Mouse (Mus musculus): Measurements from ENCODE around the gene Tom1l2.

The Tom1l2 gene

GRCm38 (mm10) chr11:60306834-60307233 lies 45.9 kb downstream of the Tom1l2 start:
- no peak for DNase-seq (ENCODE audit: low spot score in 2 of 2)

DNA sequence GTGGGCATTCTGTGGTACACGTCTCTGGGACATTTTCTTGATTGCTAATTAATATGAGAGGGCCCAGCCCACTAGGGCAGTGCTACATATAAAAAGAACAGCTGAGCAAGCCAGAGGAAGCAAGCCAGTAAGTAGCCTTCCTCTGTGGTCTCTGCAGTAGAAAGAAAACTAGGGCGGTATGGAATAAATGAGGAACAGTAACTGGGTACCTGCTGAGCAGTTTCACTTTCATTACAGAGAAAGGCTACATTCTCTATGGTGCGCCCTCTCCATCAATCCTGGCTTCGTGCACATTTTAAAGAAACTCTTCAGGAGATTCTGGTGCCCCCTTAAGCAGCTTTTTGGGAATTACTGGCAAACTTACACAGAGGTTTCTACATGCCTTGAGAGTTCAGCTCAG lies 47.1 kb downstream of the Tom1l2 start:
- no peak for DNase-seq (ENCODE audit: low spot score in 2 of 2)

DNA sequence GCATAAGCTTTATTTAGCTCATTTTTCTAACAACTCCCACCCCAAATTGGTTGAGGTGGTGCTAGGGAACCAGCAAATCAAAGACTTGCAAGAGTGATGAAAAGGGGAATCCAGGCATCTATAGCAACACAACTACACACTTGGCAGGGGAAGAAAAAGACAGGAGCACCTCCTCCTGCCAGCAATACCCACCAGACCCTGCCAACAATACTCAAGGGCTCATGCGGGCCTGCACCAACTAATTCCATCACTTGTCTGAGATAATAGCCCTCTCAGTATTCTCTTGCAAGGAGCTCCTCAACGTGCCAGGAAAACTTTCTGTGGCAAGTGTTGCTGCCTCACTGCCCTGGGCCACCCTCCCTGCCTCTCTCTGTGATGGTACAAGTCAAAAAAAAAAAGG lies 49.2 kb downstream of the Tom1l2 start:
- DNase-seq (ENCODE audit: low spot score in 2 of 2): no peak

- no peak for DNase-seq (ENCODE audit: low spot score in 2 of 2)
Measured at GRCm38 (mm10) chr11:60302354-60303083, 50.2 kb downstream of the Tom1l2 start.

DNA sequence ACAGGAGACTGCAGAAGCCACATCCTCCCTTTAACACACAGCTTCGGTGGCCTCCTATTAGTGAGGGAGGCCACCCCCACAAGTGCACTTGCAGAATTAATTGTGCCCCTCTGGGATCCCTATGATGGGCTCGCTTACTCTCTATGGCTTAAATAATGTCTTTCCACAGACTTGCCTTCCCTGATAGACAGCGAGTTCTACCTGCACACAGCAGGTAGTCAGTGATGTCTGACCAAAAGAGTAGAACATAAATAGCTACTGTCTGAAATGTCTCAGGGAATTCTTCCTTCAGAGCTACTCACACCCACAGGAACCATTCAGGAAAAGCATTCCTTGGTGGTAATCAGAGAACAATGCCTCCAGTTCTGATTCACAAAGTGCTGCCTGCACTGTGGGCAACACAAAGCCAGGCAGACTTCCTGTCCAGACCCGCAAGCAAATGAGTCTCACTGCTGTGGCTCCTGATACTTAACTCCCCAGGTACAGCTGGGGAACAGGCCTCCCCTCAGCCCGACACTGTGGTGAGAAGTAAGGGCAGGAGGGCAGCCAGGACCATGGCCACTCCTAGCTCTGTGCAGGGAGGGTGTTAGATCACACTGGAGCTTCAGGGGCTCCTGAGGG lies 51.0 kb downstream of the Tom1l2 start:
- DNase-seq (ENCODE audit: low spot score in 2 of 2): no peak

GRCm38 (mm10) chr11:60300318-60300717 lies 52.4 kb downstream of the Tom1l2 start:
- DNase-seq (ENCODE audit: low spot score in 2 of 2): no peak

DNA sequence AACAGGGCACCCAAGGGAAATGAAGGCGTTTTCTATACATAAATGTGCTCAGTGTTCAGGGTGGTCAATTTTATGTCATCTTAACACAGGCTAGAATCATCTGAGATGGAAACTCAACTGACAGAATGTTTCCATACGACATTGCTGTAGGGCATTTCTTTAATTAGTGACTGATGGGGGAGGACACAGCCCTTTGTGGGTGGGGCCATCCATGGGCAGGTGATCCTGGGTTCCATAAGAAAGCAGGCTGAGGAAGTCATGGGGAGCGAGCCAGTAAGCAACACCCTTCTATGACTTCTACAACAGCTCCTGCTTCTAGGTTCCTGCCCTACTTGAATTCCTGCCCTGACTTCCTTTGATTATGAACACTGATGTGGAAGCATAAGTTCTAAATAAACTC lies 54.9 kb downstream of the Tom1l2 start:
- DNase-seq (ENCODE audit: low spot score in 2 of 2): no peak

DNA sequence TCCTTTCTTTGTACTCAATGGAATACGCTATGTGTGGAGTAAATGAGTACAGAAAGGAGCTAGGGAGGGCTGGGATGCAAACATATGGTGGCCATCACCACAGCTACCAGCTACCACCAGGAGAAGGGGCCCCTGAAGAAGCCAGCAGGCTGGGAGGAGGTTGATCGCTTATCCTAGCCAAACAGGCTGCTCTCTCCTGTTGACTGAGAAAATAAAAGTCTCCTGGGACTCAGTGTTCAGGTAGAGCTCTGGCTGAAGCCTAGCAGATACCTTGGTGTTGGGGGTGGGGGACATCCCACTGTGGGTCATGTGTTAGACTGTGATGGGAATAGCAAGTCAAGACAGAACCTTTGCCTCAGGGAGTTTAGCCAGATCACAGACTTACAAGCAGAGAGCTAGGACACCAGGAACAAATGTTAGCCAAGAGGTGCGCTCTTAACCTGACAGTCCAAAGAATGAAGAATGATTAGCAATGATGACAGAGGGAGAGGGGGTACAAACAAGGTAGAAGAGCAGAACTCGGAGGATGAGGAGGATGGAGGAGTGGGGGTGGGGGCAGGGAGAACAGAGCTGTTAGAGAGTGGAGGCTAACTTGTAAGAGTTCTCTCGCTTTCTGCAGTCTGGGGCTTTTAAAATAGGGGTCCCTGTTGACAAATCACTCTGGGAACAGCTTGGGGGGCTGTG lies 57.9 kb downstream of the Tom1l2 start:
- DNase-seq (ENCODE audit: low spot score in 2 of 2): no peak

DNA sequence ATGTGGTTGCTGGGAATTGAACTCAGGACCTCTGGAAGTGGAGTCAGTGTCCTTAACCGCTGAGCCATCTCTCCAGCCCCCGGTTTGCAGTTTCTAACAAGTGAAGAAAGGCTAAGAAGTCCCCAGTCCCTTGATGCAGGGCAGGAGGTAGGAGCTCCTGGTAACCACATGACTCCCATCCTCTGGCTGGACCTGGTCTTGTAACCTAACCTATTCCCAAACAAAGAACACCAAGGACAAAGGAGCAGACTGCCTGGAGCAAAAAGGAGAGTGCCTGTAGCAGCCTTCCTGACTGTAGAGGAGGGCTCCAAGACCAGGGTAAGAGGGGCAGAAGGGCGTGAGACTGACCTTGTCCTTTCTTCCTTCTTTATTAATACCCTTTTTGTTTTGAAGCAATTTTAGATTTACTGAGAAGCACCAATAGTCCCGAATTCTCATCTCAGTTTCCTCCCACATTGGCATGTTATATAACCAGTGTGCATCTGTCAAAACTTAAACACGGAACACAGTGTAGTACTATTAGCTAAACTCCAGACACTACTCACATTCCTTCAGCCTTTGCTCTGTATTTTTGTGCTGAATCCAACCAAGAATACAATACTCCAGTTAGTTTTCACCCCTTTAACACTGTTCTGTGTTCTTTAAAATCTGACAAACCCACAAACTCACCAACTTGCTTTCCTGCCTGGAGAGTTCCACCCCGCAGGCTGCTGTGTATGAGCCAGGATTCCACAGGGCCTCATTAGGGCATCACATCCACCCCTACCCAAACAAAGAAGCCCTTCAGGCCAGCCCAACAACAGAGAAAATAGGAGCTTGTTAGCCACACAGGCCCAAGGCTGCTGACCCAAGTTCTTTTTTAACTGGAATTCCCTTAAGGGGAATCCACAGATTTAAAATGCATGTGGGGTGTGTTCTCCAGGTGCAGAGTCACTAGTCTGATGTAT lies 58.7 kb downstream of the Tom1l2 start:
- DNase-seq (ENCODE audit: low spot score in 2 of 2): no peak

DNA sequence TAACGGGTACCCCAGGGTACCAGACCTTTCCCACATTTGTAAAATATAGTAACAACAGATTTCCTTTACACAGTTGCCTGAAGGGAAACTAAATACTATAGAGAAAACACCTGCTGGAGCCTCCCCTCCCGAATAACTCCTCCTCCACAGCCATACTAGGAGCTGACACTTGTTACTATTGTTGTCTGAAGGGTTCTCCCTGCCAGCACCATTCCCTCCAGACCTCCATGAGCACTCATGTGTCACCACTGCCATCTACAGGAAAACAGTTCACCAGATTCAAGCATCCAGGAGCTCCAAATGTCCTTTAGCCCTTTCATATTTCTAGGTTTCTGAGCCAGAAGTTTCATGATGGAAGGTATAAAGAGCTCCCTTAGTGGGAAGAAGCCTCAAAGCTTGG lies 60.0 kb downstream of the Tom1l2 start:
- no peak for DNase-seq (ENCODE audit: low spot score in 2 of 2)

DNA sequence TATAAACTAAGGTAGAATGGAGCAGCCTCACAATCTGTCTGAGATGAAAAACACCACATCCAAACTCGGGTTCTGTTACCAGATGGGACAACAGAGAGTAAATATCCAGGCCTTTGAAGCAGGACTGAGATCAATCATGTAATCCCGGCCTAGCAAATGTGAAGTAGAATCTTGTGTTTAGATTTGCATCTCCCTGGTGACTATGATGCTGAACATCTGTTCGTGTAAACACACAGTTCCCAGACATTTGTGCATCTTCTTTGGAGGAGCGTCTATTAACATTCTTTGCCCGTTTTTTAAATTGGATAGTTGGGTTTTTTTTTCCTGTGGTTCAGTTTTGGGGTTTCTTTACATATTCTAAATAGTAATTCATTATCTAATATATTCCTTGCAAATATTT lies 63.7 kb downstream of the Tom1l2 start:
- no peak for DNase-seq (ENCODE audit: low spot score in 2 of 2)

GRCm38 (mm10) chr11:60286311-60286710 lies 66.4 kb downstream of the Tom1l2 start:
- DNase-seq (ENCODE audit: low spot score in 2 of 2): no peak

GRCm38 (mm10) chr11:60280429-60281414 lies 72.0 kb downstream of the Tom1l2 start:
- no peak for DNase-seq (ENCODE audit: low spot score in 2 of 2)

DNA sequence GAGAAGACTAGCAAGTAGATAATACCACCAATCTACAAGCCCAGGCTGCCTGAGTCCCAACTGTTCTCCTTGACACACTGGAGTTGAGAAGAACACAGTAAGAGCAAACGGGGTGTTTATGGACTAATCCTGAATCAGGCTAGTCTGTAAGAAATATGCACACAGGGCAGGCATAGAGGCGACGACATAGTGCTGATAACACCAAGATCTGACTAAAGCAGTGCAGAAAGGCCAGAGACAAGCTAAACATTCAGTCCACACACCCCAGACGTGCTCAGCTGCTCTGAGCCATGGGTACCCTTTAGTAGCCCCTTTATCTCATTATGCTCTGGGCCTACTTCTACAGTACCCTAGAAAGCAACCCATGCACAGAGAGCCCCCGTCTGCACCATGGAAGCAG lies 73.2 kb downstream of the Tom1l2 start:
- DNase-seq (ENCODE audit: low spot score in 2 of 2): no peak

DNA sequence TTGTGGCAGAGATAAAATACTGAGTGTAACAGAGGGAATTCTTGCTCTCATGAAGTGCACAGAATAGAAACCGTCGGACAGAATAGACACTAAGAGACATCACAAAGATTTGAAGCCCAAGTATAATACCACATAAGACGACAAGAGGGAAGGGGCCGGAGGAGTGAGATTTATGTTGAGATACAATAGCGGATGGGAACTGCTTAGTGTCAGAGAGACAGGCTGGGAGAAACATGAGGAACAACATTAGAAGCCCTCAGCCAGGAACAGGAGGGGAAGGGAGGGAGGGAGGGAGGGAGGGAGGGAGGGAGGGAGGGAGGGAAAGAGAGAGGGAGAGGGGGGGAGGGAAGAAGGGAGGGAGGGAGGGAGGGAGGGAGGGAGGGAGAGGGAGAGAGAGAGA lies 74.9 kb downstream of the Tom1l2 start:
- DNase-seq (ENCODE audit: low spot score in 2 of 2): no peak

GRCm38 (mm10) chr11:60277164-60277740 lies 75.5 kb downstream of the Tom1l2 start:
- DNase-seq (ENCODE audit: low spot score in 2 of 2): no peak

DNA sequence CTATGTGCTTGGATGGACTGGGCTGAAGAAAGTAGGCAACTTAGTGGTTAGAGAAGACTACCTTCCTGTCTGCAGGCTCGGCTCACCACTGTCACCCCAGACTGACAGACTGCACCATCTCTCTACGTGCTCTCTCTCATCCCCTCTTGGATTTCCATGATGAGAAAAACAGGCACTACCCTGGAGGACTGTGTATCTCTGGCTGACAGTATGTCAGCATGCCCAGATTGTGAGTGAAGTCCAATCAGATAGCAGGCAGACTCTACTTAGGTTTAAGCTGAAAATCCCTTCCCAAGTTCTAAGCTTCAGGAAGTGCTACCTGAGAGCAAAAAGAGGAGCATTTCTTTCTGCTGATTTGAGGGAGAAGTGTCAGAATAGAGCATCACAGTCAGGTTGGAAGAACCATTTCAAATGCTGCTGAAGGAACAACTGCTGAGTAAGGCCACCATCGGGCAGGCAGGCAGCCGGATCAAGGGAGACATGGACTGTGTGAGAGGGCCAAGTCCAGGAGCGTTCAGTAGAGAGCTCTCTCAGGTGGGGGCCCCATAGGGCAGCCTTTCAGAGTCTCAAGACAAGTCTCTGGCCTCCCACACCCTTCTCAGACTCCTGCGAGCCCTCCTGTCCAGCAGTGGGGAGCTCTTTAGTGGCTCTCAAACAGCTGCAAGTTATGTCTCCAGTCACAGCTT lies 76.2 kb downstream of the Tom1l2 start:
- DNase-seq (ENCODE audit: low spot score in 2 of 2): no peak

DNA sequence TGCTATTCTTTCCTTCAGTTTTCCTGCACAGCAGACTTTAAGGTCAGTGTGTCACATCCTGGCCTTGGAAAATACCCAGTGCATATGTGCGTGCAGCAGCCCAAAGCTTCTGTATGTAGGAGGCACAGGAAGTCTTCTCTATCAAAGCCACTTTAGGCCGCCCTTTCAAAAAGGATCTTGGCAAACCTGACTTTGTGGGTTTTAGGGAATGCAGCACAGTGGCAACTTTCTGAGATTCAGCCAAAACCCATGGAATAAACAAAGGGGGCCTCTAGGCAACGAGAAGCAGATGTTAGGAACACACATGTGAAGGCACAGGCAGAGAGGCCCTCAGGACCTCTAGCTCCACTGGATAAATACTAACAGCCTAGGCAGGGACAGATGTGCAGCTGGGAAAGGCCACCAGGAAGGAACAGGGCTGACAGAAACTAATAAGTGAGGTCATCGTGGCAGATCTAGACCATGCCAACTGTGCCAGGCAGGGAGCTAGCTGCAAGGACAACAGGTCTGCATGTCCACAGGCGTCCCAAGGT lies 79.4 kb downstream of the Tom1l2 start:
- no peak for DNase-seq (ENCODE audit: low spot score in 2 of 2)

DNA sequence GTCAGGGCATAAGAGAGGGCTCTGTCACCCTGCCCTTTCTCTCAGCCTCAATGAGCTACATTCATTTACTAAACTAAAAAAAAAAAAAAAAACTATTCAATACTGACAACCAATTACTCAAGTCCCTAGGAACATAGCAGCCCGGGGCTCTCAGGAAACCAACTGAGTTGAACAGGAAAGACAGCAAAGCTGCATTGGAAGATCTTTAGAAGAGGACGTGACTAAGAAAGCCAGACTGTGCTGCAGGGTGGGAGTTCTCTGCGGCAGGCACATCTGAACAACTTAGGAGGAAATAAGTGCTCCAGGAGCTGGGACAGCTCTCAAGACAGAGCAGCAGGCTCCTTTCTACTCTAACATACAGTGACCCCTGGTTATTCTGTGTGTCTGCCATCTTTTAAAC lies 84.1 kb downstream of the Tom1l2 start:
- DNase-seq (ENCODE audit: low spot score in 2 of 2): no peak

Data from urinary bladder, adult 18-20 months (tissue).